Mouse (Mus musculus): ENCODE results near the gene Cachd1. TPM values are rescaled to one million over a fixed set of nuclear protein-coding genes. Genes with fewer than 3 reads are reported as not detected.
A peak's percentile ranks its signal among the peaks of the same experiment; 100 is the strongest.

The Cachd1 gene
- 10 to 100 TPM; 12.6 to 13.9 TPM for total RNA-seq (2021)
- 22.4 and 25.3 TPM in 2 replicates for polyA plus RNA-seq (2012; rRNA removed)
- long read RNA-seq, full-length matches to known transcripts, result 4 of 6 reads
- long read RNA-seq, partial matches to known transcripts, result 0 of 6 reads
- long read RNA-seq, other reads (novel, unspliced or antisense), result 2 of 6 reads

- DNase-seq, result peak; percentile 93
Measured at GRCm38 (mm10) chr4:100776043-100776870, at the start of gene Cachd1. Cachd1 (plus strand) TSS chr4:100776675.

DNA sequence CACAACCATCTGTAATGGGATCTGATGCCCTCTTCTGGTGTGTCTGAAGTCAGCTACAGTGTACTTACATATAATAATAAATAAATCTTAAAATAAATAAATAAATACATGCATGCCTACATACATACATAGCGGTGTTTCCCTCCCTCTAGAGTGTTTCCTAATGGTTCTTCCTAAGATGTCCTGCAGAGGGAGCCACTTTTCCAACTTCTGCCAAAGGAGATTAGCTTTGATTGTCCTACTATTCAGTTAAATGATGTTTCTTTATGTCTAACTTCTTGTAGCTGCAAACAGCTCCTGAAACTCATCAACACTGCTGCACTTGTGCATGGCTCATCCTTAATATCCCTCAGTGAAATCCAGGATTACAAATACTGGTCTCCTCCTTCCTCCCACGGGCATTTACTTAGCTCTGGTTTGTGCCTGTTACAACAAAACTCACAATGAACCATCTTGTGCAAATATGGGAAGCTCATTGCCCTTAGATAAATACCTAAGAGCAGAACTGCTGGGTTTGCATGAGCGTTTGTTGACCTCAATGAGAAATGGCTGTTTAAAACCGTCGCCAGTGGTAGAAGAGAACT, 47.5 kb upstream of the Cachd1 start:
- DNase-seq, result peak; percentile 32

- DNase-seq, result no peak
Measured at GRCm38 (mm10) chr4:100735098-100735935, 41.2 kb upstream of the Cachd1 start.

DNA sequence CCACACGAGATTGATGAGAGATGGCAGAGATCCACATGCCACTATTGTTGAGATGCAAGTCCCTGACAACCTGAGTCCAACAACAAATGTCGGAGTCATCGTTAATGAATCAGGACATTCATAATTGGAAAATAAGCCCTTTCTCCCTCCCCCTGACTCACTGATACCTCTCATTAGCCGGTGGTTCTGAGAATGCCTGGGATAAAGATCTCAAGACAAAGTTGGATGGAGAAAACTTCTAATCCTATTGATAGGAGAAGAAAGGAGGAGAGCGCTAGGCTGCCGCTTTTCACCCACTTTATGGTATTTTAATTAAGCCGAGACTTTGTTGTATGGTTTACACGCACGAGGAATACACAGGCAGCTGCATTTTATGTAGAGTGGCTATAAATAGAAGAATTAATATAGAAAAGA, 40.5 kb upstream of the Cachd1 start:
- DNase-seq, result no peak

- no peak for DNase-seq
Measured at GRCm38 (mm10) chr4:100743615-100744014, 32.9 kb upstream of the Cachd1 start.

- no peak for DNase-seq
Measured at GRCm38 (mm10) chr4:100752278-100752677, 24.2 kb upstream of the Cachd1 start.

GRCm38 (mm10) chr4:100755632-100756031, 20.8 kb upstream of the Cachd1 start:
- DNase-seq, result no peak

- no peak for DNase-seq
Measured at GRCm38 (mm10) chr4:100756499-100756898, 20.0 kb upstream of the Cachd1 start.

GRCm38 (mm10) chr4:100758265-100758898, 18.1 kb upstream of the Cachd1 start:
- no peak for DNase-seq

- DNase-seq, result no peak
Measured at GRCm38 (mm10) chr4:100759603-100760002, 16.9 kb upstream of the Cachd1 start.

DNA sequence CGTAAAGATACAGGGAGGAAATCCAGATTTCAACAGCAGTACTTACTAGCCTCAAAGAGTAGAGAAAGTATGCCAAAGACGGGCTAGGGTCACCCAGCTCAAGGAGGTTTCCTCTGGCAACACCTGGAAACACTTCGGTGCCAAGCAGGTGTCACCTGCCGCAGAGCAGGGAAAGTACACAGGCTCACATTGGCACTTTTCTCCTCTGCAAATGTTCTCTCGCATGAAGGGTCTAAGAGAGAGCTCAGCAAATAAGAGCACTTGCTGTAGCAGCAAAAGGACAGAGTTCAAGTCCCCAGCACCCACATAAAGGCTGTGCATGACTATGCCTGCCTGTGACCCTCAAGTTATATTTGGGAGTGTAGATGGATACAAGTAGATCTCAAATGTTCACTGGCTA, 16.1 kb upstream of the Cachd1 start:
- no peak for DNase-seq

GRCm38 (mm10) chr4:100768606-100769005, 7.9 kb upstream of the Cachd1 start:
- no peak for DNase-seq

DNA sequence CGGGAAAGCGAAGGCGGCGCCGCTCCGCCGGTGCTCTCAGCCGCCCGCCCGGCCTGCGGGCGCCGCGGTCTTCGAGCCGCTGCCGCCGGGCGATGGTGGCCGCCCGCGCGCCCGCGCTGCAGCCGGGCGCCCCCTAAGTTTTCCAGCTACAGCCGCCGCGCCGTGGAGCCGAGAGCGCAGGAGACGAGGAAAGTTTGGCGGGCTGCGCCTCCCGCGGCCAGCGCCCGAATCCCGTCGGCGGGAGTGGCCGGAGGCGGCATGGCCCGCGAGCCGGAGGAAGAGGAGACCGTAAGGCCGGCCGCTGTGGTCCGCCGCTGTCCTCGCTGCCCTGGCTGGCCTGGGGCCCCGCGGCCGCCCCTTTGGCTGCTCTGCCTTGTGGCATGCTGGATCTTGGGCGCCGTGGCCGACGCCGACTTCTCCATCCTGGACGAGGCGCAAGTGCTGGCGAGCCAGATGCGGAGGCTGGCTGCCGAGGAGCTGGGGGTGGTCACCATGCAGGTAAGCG, 448 bp downstream of the Cachd1 start:
- DNase-seq, result no peak

DNA sequence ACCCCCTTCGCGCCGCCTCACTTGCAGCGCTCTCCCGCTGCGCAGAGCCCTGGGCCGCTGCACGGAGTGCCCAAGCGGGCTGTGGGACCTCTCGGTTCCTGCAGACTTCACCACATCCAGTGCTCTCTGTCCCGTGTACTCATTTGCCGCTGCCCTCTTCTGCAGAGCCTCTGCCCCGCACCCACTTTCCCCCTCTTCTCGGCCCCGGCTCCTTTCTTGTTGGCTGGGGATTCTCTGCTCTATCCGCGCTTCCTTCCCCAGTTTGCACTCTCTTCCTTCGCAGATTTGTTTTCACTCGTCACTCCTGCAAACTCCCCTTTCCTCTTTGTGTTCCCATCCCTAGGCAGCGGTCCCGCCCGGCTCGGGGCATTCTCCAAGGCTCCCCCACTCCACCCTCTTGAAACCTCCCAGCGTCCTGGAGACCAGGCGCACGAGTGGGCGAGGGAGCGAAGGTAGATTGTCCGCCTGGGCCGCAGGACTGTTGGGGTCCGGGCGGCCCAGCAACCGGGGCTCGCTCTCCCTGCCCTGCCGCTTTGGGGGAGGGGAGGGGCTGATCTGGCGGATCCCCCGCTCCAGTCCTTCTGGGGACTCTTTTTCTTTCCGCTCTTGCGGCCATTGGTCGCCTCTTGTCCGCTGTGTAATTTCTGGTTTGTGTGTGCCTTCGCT, 1.0 kb downstream of the Cachd1 start:
- peak; percentile 64 for DNase-seq

DNA sequence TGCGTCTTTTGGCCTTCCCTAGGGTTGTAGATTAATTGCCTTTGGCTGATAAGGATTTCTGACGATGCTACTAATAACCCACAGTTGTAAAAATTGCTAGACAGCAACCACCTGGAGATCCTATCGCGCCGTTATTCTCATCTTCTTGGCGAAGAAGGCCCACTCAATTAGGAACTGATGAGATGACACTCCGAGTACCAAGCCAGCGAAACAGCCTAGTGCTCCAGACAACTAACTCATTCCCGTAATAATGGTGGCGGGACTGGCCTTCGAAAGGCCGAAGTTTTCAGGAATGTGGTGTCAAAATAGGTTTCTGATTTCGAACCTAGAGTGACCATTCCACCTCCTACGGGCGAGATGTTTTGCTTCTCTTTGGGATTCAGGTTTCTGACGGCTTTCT, 1.6 kb downstream of the Cachd1 start:
- no peak for DNase-seq

- DNase-seq, result no peak
Measured at GRCm38 (mm10) chr4:100779023-100779422, 2.5 kb downstream of the Cachd1 start.

DNA sequence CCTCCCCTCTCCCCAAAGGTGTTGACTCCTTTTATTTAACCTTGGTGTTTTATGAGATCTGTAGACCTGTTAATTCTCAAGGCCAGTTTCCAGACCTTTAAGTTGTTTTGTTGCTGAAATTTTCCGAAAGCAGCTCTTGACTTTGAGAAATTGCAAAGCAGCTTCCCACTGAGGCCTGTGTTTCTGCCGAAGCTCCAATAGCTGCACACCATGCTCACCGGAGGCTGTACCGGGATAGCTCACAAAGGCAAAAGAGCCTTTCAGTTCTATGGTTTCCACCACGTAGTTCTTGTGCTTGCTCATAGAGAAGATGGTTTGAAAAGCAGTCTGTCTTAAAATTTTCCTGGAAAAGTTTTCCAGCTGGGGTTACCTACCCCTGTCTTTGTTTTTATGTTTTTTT, 3.2 kb downstream of the Cachd1 start:
- DNase-seq, result no peak

- DNase-seq, result no peak
Measured at GRCm38 (mm10) chr4:100780911-100781310, 4.4 kb downstream of the Cachd1 start.

DNA sequence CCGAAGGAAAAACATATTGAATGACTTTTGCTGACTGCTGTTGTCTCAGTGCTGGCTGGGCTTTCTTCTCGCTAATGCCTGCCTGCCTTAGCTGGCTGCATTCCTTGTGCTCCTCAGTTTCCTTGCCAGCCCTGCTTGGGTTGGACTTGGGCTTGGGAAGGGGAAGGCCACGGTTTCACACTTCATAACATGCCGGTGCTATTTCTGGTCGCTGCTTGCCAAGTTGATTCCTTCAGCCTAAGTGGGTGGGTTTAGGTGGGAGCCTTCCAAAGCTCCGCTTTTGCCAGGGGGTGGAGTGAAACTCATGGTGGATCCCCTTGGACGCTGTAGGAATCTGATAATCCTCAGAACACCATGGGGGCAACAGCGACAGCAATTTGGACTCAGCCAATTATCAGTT, 5.9 kb downstream of the Cachd1 start:
- DNase-seq, result no peak

DNA sequence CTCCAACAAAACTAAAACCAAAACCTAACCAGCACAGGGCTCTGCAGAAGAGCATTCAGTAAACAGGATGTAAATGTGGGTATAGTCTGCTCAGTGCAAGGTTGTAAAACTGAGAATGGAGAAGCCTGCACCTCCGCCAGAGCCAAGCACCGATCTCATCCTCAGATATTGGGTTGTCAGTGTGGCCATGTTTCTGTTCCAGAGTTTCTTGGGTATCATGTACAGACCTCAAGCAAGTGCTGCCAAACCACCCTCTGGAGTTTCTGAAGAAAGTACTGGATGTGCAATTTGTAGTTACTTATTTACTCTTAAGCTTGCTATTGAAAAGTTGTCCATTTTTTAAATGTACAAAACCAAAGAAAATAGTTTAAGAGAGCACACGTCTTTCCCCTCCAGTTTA, 6.4 kb downstream of the Cachd1 start:
- no peak for DNase-seq

DNA sequence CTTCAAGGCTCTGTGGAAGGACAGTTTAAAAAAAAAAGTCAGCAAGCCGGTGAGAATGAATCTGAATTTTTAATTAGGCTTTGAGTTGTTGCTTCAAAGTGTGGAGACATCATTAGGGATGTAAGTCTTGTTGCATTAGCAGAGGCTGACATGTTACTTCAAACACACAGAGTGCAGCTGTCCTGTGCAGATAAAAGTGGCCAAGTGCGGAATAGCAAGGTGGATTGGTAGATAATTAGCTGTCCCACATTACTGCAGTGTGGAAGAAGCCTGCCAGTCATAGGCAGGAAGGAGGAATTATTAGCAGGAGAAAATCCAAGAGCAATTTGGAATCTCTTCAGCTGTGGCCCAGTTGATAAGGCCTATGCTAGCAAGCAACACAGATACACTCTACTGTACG, 10.7 kb downstream of the Cachd1 start:
- DNase-seq, result no peak
